Mouse (Mus musculus) forebrain, embryonic 15.5 days (tissue): Measurements from ENCODE around the gene Clba1. TPM values are rescaled to one million over a fixed set of nuclear protein-coding genes. Genes with fewer than 3 reads are reported as not detected.

Experiments used
- ATAC-seq: fragments of 200-750 bp; cut with Nextera tagmentation; replicated peaks from 2 replicates; pipeline ENCODE4 v1.8.0; 2017; ENCODE audit warnings: mild to moderate bottlenecking, moderate TSS enrichment, moderate library complexity
- H3K27ac ChIP-seq: fragments of 300-500 bp; sonication (generic); replicated peaks from 2 replicates; pipeline ENCODE4 v1.5.1; 2015; ENCODE audit warnings: mild to moderate bottlenecking, inconsistent platforms
- H3K27me3 ChIP-seq: fragments of 300-500 bp; sonication (generic); 2 replicates; pipeline ENCODE4 v1.6.1; 2015; ENCODE audit warnings: inconsistent platforms
- H3K36me3 ChIP-seq: fragments of 300-500 bp; sonication (generic); 2 replicates; pipeline ENCODE4 v1.6.1; 2015; ENCODE audit warnings: mild to moderate bottlenecking, inconsistent platforms
- H3K4me1 ChIP-seq: fragments of 300-500 bp; sonication (generic); 2 replicates; pipeline ENCODE4 v1.6.1; 2015; ENCODE audit warnings: inconsistent platforms
- H3K4me2 ChIP-seq: fragments of 300-500 bp; sonication (generic); replicated peaks from 2 replicates; pipeline ENCODE4 v1.6.1; 2015; ENCODE audit warnings: mild to moderate bottlenecking, inconsistent platforms
- H3K4me3 ChIP-seq: fragments of 300-500 bp; sonication (generic); 2 replicates; pipeline ENCODE4 v1.5.1; 2015; ENCODE audit warnings: mild to moderate bottlenecking, inconsistent platforms
- H3K9ac ChIP-seq: fragments of 300-500 bp; sonication (generic); replicated peaks from 2 replicates; pipeline ENCODE4 v1.6.1; 2015; ENCODE audit warnings: mild to moderate bottlenecking, inconsistent platforms
- H3K9me3 ChIP-seq: fragments of 300-500 bp; sonication (generic); 2 replicates; pipeline ENCODE4 v1.6.1; 2016; ENCODE audit warnings: inconsistent platforms
- WGBS: fragments of 180-500 bp; shearing (Covaris S2); methylation state at CpG from one replicate; pipeline ENCODE4 v1.1.7; 2015; ENCODE audit warnings: mixed read lengths; 5-methylcytosine and 5-hydroxymethylcytosine counted together
- polyA plus RNA-seq: library from polyadenylated mRNA; unstranded; fragments of >200 nt; fragmentation: Nextera tagmentation; extraction: Ambion mirVana; gene quantifications from 2 replicates; pipeline ENCODE4 v1.2.1, GENCODE M21; 2015

Clba1 gene
- polyA plus RNA-seq = 16.9 and 18.5 TPM in 2 replicates

DNA sequence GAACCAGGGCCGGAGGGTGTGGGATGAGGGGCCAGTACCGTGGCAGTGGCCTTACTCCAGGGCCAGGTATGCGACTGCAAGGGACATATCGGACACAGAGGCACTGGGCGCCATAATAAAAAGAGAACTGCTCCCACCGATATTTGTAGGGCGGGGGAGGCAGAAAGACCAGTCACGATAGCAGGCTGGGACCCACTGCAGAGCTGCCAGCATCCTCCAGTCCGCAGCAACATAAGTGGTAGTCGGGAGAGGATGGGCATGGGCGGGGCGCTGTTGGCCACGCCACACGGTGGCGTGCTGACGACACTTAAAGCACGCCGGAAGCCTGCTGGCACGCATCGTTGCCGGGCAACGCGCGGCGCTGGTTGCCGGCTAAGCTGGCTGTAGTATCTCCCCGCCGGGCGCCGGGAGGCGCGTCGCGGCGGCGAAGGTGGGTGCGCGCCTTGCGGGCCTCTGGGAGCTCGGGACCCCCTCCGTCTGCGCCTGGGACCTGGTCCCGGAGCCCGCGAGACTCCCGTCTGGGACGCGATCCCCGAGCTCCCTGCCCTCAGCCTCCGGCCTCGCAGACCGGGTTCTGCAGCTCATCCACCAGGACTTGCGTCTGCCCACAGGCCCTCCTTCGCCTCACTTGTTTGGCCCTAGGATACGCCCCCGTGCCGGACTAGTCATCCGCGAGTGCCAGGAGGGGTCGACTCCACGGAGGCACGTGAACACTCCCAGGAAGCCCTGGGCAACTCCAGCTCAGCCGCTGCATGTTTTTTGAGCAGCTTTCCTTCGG lies at the start of gene Clba1:
Clba1 (plus strand) TSS at position 351 of the 778 bp plus-strand sequence.
- peak within 1 kb of the TSS; percentile 52 for H3K4me3 ChIP-seq
- WGBS = under 1% methylated on average over 64 of the region's 64 CpGs
- peak; percentile 95 for ATAC-seq

DNA sequence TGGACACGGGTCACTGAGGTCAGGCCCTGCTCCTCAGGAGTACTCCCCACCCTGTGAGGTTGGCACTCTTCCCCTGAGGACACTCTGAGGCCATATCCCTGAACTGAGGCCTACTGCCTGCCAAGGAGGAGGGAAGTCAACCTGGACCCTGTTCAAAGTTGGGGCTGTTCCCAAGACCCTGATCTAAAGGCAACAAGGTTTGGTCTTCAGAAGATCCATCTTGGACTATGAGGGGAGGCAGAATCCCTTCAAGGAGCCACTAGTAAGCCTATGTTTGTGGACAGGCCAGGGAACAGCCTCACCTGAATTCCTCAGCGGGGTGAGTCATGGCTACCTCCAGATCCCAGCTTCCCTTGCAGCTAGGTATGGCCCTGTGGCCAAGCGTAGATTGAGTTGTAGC lies 49.3 kb upstream of the Clba1 start:
- Histone ChIP-seq H3K4me1 (no peaks in the 10 kb centered on the region), H3K27ac (no peak overlapping the region), H3K27me3 (no peaks in the 10 kb centered on the region), H3K9me3 (no peaks in the 10 kb centered on the region), H3K9ac (no peak overlapping the region), H3K4me3 (no peak overlapping the region), H3K4me2 (no peak overlapping the region), H3K36me3 (no peaks in the 10 kb centered on the region)
- WGBS = 90% methylated on average over 3 of the region's 3 CpGs
- ATAC-seq = no peak

More for the DNA sequence above, at the start of gene Clba1:
- Histone ChIP-seq H3K9me3 (no peaks in the 10 kb centered on the region), H3K4me2 (peak within 1 kb of the TSS; percentile 85), H3K36me3 (peaks cover 2% of the 10 kb centered on the region; the same call in 1 of the 2 replicates), H3K4me1 (peaks cover 13% of the 10 kb centered on the region), H3K9ac (peak within 1 kb of the TSS; percentile 56), H3K27ac (peak within 1 kb of the TSS; percentile 66), H3K27me3 (no peaks in the 10 kb centered on the region)

- ATAC-seq = no peak
- Histone ChIP-seq H3K36me3 (no peaks in the 10 kb centered on the region), H3K9me3 (no peaks in the 10 kb centered on the region), H3K4me2 (no peak within 1 kb of the TSS), H3K27ac (no peak within 1 kb of the TSS), H3K27me3 (no peaks in the 10 kb centered on the region), H3K4me3 (no peak within 1 kb of the TSS), H3K4me1 (no peaks in the 10 kb centered on the region), H3K9ac (no peak within 1 kb of the TSS)
- WGBS = 41% methylated on average over 4 of the region's 4 CpGs
These were observed 48.4 kb upstream of the Clba1 start, which contains the start of gene Pld4 for GRCm38 (mm10) chr12:112760154-112760926. TSS of gene Pld4 (plus strand) at chr12:112760655.

GRCm38 (mm10) chr12:112761411-112761810 lies 47.3 kb upstream of the Clba1 start:
- no peaks in the 10 kb centered on the region for H3K9me3 ChIP-seq
- H3K9ac ChIP-seq = no peak overlapping the region
- no peak overlapping the region for H3K4me3 ChIP-seq
- no peak for ATAC-seq
- H3K27ac ChIP-seq = no peak overlapping the region
- no peaks in the 10 kb centered on the region for H3K27me3 ChIP-seq
- H3K36me3 ChIP-seq = no peaks in the 10 kb centered on the region
- no peaks in the 10 kb centered on the region for H3K4me1 ChIP-seq
- WGBS = 92% methylated on average over 4 of the region's 4 CpGs
- H3K4me2 ChIP-seq = no peak overlapping the region

DNA sequence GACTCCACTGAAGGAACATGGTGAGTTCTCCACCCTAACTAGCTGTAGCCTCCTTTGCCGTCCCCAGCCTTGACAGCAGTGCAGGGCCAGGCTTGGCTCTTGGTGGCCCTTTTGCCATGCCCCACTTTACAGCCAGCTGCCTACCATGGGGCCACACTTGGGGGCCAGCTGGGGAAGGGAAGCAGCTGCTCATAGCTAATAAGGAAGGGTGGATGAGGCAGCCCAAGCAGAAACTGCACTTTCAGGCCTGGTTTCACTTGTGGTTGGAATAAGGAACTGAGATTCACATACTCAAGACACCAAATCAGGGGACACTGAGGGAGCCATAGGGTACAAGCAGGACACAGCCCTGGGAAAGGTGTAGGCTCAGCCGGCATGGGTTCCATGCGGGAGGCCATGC lies 46.7 kb upstream of the Clba1 start:
- H3K27me3 ChIP-seq = no peaks in the 10 kb centered on the region
- no peak for ATAC-seq
- H3K4me3 ChIP-seq = no peak overlapping the region
- no peak overlapping the region for H3K9ac ChIP-seq
- H3K9me3 ChIP-seq = no peaks in the 10 kb centered on the region
- H3K36me3 ChIP-seq = no peaks in the 10 kb centered on the region
- H3K27ac ChIP-seq = no peak overlapping the region
- no peaks in the 10 kb centered on the region for H3K4me1 ChIP-seq
- H3K4me2 ChIP-seq = no peak overlapping the region
- 83% methylated on average over 3 of the region's 3 CpGs for WGBS

DNA sequence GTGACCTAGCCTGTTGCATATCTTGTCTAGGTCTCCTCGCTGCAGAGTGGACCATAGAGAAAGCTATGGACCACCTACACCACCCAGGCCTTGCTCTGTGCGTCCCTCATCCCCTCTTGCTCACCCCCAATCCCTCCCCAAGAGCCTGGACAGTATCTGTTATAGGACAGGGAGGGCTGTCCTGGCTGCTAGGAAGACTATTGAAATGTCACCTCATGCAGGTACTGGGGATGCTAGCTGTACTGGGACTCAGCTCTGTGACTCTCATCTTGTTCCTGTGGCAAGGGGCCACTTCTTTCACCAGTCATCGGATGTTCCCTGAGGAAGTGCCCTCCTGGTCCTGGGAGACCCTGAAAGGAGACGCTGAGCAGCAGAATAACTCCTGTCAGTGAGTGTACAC lies 45.6 kb upstream of the Clba1 start:
- no peak overlapping the region for H3K27ac ChIP-seq
- no peak overlapping the region for H3K4me2 ChIP-seq
- ATAC-seq = no peak
- H3K4me1 ChIP-seq = no peaks in the 10 kb centered on the region
- no peaks in the 10 kb centered on the region for H3K36me3 ChIP-seq
- no peak overlapping the region for H3K4me3 ChIP-seq
- no peaks in the 10 kb centered on the region for H3K27me3 ChIP-seq
- no peaks in the 10 kb centered on the region for H3K9me3 ChIP-seq
- no peak overlapping the region for H3K9ac ChIP-seq
- WGBS = 80% methylated on average over 4 of the region's 4 CpGs

DNA sequence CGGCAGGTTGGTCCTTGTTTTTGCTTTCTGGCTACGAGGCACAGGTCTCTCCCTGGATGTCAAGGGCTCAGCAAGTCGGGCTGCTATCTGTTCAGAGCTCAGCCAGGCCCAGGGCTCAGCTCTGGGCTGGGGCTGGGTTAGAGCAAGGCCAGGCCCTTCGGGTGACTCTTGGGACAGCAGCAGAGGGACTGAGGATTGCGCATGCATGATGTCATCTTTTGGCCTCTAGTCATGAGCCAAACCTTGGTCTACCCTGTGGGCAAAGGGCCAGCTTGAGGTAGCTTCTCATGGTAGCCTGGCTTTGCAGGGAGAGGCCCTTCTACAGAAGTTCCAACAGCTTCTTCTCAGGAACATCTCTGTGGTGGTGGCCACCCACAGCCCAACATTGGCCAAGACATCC lies 44.6 kb upstream of the Clba1 start:
- Histone ChIP-seq H3K27me3 (no peaks in the 10 kb centered on the region), H3K4me2 (no peak overlapping the region), H3K9ac (no peak overlapping the region), H3K27ac (no peak overlapping the region), H3K4me1 (no peaks in the 10 kb centered on the region), H3K9me3 (no peaks in the 10 kb centered on the region), H3K36me3 (no peaks in the 10 kb centered on the region), H3K4me3 (no peak overlapping the region)
- ATAC-seq = no peak
- WGBS = 79% methylated on average over 5 of the region's 5 CpGs

- no peak for ATAC-seq
- no peak overlapping the region for H3K4me3 ChIP-seq
- no peaks in the 10 kb centered on the region for H3K9me3 ChIP-seq
- no peaks in the 10 kb centered on the region for H3K36me3 ChIP-seq
- H3K4me1 ChIP-seq = no peaks in the 10 kb centered on the region
- no peak overlapping the region for H3K27ac ChIP-seq
- H3K4me2 ChIP-seq = no peak overlapping the region
- H3K27me3 ChIP-seq = no peaks in the 10 kb centered on the region
- H3K9ac ChIP-seq = no peak overlapping the region
- WGBS = 92% methylated on average over 7 of the region's 7 CpGs
These were observed 43.7 kb upstream of the Clba1 start for GRCm38 (mm10) chr12:112764991-112765390.

DNA sequence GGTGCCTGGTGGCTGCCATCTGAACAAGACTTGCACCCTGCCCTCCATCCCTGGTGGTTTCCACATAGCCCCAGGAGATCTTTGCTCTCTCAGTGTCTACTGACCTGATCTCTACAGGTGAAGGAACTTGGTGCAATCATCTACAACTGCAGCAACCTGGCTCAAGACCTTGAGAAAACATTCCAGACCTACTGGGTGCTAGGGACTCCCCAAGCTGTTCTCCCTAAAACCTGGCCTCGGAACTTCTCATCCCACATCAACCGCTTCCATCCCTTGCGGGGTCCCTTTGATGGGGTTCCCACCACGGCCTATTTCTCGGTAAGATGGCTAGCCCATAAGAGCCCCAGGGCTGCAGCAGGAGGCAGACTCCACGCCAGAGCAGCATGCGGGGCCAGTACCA lies 42.2 kb upstream of the Clba1 start:
- Histone ChIP-seq H3K4me1 (no peaks in the 10 kb centered on the region), H3K4me3 (no peak overlapping the region), H3K9me3 (no peaks in the 10 kb centered on the region), H3K36me3 (no peaks in the 10 kb centered on the region), H3K9ac (no peak overlapping the region), H3K4me2 (no peak overlapping the region), H3K27ac (no peak overlapping the region), H3K27me3 (no peaks in the 10 kb centered on the region)
- no peak for ATAC-seq
- 96% methylated on average over 7 of the region's 7 CpGs for WGBS

- H3K27me3 ChIP-seq = no peaks in the 10 kb centered on the region
- H3K9me3 ChIP-seq = no peaks in the 10 kb centered on the region
- ATAC-seq = no peak
- H3K27ac ChIP-seq = no peak overlapping the region
- no peak overlapping the region for H3K4me3 ChIP-seq
- H3K4me2 ChIP-seq = no peak overlapping the region
- 91% methylated on average over 16 of the region's 16 CpGs for WGBS
- no peak overlapping the region for H3K9ac ChIP-seq
- no peaks in the 10 kb centered on the region for H3K4me1 ChIP-seq
- H3K36me3 ChIP-seq = no peaks in the 10 kb centered on the region
These were observed 41.5 kb upstream of the Clba1 start for GRCm38 (mm10) chr12:112767036-112767890.

- no peak overlapping the region for H3K27ac ChIP-seq
- 84% methylated on average over 8 of the region's 8 CpGs for WGBS
- ATAC-seq = no peak
- H3K4me3 ChIP-seq = no peak overlapping the region
- H3K4me1 ChIP-seq = no peaks in the 10 kb centered on the region
- no peaks in the 10 kb centered on the region for H3K27me3 ChIP-seq
- no peak overlapping the region for H3K4me2 ChIP-seq
- no peak overlapping the region for H3K9ac ChIP-seq
- no peaks in the 10 kb centered on the region for H3K9me3 ChIP-seq
- no peaks in the 10 kb centered on the region for H3K36me3 ChIP-seq
These were observed 40.6 kb upstream of the Clba1 start for GRCm38 (mm10) chr12:112768166-112768565.

GRCm38 (mm10) chr12:112769031-112769430 lies 39.7 kb upstream of the Clba1 start:
- H3K4me1 ChIP-seq = no peaks in the 10 kb centered on the region
- no peak overlapping the region for H3K27ac ChIP-seq
- no peak overlapping the region for H3K4me3 ChIP-seq
- H3K27me3 ChIP-seq = no peaks in the 10 kb centered on the region
- H3K9me3 ChIP-seq = no peaks in the 10 kb centered on the region
- no peaks in the 10 kb centered on the region for H3K36me3 ChIP-seq
- 81% methylated on average over 6 of the region's 6 CpGs for WGBS
- H3K4me2 ChIP-seq = no peak overlapping the region
- H3K9ac ChIP-seq = no peak overlapping the region
- no peak for ATAC-seq
